Mouse (Mus musculus): ENCODE measurements around the gene Ier3.

- no peak for TF ChIP-seq TAL1 (IDR thresholded peaks at IDR 0.05; ENCODE audit: low read length)
- TF ChIP-seq GATA1 (IDR thresholded peaks at IDR 0.05; ENCODE audit: low read length) = no peak
Observed at GRCm38 (mm10) chr17:35795656-35796055, 25.8 kb upstream of the Ier3 start.

Measured in erythroblast, embryonic 14.5 days (primary cell).